Mouse (Mus musculus): ENCODE results near the gene Ninl.

DNA sequence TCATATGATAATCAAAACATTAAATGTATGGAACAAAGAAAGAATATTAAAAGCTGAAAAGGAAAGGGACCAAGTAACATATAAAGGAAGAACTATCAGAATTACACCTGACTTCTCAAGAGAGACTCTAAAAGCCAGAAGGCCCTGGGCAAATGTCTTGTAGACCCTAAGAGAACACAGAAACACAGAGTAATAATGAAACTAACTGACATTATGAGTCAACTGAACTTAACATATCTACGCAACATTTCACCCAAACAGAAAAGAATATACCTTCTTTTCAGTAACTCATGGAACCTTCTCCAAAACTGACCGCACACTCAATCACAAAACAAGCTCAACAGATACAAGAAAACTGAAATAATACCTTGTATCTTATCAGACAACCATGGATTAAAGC, 53.8 kb downstream of the Ninl start:
- TF ChIP-seq GATA1 (IDR thresholded peaks at IDR 0.05; ENCODE audit: low read length) (no peak), TAL1 (IDR thresholded peaks at IDR 0.05; ENCODE audit: low read length) (no peak)
